Mouse (Mus musculus) olfactory bulb, adult 2 months (tissue): ENCODE data around the gene Bet1l.

Experiments used
- CTCF ChIP-seq: fragments of 200-500 bp; IDR thresholded peaks from 2 replicates; pipeline ENCODE4 v1.5.1; 2012; ENCODE audit warnings: low read depth, mild to moderate bottlenecking, low read length, moderate library complexity; ENCODE audit not compliant: insufficient read depth
- POLR2A ChIP-seq: fragments of 200-500 bp; IDR thresholded peaks from 2 replicates; pipeline ENCODE4 v1.6.1; 2012; ENCODE audit warnings: mild to moderate bottlenecking, low read depth, low read length, moderate library complexity; ENCODE audit not compliant: insufficient read depth

- no peak for TF ChIP-seq CTCF
- TF ChIP-seq POLR2A = no peak
Measured at GRCm38 (mm10) chr7:140855181-140855580, 2.2 kb downstream of the Bet1l start.
